Mouse (Mus musculus): Measurements from ENCODE around the gene Gm4737.

DNA sequence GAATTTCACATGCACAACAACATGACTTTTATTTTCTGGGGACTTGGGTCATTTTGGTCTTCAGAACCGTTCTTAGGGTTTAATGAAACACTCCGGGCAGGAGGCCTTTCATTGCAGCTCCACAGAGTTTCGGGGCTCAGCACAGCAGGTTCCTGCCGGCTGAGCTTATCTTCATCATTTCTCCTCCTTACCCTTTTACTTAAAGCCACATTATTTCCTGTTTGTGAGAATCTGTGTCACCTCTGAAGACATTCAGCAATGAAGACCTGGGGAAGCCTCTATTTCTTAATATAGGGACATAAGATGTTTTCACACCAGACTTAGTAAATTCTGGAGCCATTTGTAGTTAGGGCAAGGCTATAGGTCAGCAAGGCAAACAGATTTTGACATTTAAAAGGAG is 47.4 kb downstream of the Gm4737 start:
- TF ChIP-seq POLR2A (IDR thresholded peaks at IDR 0.05; ENCODE audit: borderline replicate concordance, extremely low read depth, low read depth, low read length) (no peak), CTCF (IDR thresholded peaks at IDR 0.05; ENCODE audit: insufficient read depth, low read length) (no peak)

Data from lung, adult 2 months (tissue).